Mouse (Mus musculus): ENCODE results near the gene Nrn1. TPM values are rescaled to one million over a fixed set of nuclear protein-coding genes. Genes with fewer than 3 reads are reported as not detected.

Gene Nrn1
- polyA plus RNA-seq, 1 experiment from 2014 or later: 0.12 TPM

DNA sequence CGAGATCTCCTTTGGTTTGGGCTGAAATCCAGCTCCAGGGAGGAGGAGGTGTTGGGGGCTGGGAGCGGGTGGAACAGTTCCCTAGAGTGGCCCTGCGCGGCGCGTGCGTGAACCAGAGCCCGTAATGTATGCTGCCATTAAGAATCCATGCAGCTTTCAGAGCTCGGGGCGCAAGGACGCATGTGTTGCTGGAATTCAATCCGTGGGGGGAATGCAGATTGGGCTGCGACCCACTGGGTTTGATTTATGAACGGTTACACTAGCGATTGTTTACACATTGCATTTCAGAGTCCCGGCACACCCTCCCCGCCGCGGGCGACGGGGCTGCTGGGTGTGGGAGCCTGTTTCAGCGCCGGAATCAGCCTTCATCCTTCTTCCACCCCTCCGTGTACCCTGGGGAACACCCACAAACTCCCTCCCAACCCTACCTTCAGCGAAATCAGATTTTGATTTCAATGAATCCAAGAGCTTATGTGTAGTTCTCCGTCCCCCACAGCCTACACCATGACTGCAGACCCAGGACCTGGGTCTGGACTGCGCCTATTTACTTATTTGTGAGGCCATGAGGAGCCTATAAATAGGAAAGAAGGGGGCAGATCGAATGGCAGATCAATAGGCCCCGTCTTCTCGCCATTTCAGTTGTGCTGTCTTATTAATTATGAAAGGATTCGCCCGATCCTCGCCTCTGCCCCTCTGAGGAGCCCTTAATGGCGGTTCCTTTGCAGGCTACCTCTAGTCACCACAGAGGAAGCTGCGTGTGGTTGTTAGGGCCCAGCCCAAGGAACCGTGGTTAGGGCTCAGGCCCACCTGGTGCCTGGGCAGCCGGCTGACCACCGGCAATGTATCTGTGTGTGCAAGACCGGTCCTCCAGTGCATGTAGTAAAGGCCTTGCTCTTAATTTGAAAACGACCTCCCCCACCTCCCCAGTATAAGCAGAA lies 10.1 kb downstream of the Nrn1 start:
- 2% methylated on average over 40 of the region's 40 CpGs for WGBS
- Histone ChIP-seq H3K27ac (ENCODE audit: low read depth) (no peak overlapping the region), H3K4me1 (ENCODE audit: insufficient read depth) (no peaks in the 10 kb centered on the region; the same call in 1 of the 2 replicates), H3K9me3 (ENCODE audit: low read depth, low read length) (0 out of 2 replicates have a peak, but pooled peaks cover 3% of the 10 kb centered on the region), H3K4me2 (peak overlapping the region; percentile 53), H3K36me3 (ENCODE audit: insufficient read depth) (no peaks in the 10 kb centered on the region), H3K4me3 (ENCODE audit: low read depth, low read length) (peak overlapping the region; percentile 24), H3K9ac (no peak overlapping the region), H3K27me3 (ENCODE audit: insufficient read depth, low read length) (peaks cover 83% of the 10 kb centered on the region)
- peak; percentile 51 for DNase-seq
- no peak for ATAC-seq (ENCODE audit: insufficient read depth)
- TF ChIP-seq CTCF (IDR thresholded peaks at IDR 0.05; ENCODE audit: low read depth): no peak

GRCm38 (mm10) chr13:36723726-36724300 lies 11.1 kb downstream of the Nrn1 start:
- peak overlapping the region; percentile 53; the same call in 1 of the 2 replicates for H3K4me2 ChIP-seq
- 1% methylated on average over 15 of the region's 15 CpGs for WGBS
- H3K36me3 ChIP-seq (ENCODE audit: insufficient read depth): no peaks in the 10 kb centered on the region
- ATAC-seq (ENCODE audit: insufficient read depth) (no peak), DNase-seq (no peak)
- peaks cover 73% of the 10 kb centered on the region for H3K27me3 ChIP-seq (ENCODE audit: insufficient read depth, low read length)
- H3K27ac ChIP-seq (ENCODE audit: low read depth): no peak overlapping the region
- no peak for TF ChIP-seq CTCF (IDR thresholded peaks at IDR 0.05; ENCODE audit: low read depth)
- H3K9ac ChIP-seq: no peak overlapping the region
- no peaks in the 10 kb centered on the region; the same call in 1 of the 2 replicates for H3K4me1 ChIP-seq (ENCODE audit: insufficient read depth)
- H3K4me3 ChIP-seq (ENCODE audit: low read depth, low read length): no peak overlapping the region
- H3K9me3 ChIP-seq (ENCODE audit: low read depth, low read length): 0 out of 2 replicates have a peak, but pooled peaks cover 3% of the 10 kb centered on the region

DNA sequence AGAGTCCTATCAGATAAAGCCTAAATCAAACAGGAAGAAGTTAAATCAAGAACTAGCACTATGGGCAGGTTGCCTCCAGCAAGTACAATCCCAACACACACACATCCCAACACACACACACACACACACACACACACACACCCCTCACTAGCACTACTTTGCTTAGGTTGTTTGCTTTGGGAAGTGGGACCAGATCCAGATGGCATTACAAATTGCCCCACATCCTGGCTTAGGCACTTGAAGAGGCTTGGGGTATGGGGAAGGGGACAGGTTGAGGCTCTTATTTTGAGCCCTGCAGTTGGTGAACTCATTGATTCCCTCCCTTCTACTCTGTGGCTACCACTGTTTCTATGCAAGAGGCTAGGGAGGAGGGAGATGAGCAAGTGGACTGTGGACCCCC lies 12.6 kb downstream of the Nrn1 start:
- Histone ChIP-seq H3K27me3 (ENCODE audit: insufficient read depth, low read length) (peaks cover 59% of the 10 kb centered on the region), H3K36me3 (ENCODE audit: insufficient read depth) (no peaks in the 10 kb centered on the region), H3K4me1 (ENCODE audit: insufficient read depth) (no peaks in the 10 kb centered on the region; the same call in 1 of the 2 replicates), H3K9me3 (ENCODE audit: low read depth, low read length) (no peaks in the 10 kb centered on the region), H3K9ac (no peak overlapping the region), H3K27ac (ENCODE audit: low read depth) (no peak overlapping the region), H3K4me2 (no peak overlapping the region), H3K4me3 (ENCODE audit: low read depth, low read length) (no peak overlapping the region)
- no peak for TF ChIP-seq CTCF (IDR thresholded peaks at IDR 0.05; ENCODE audit: low read depth)
- DNase-seq (no peak), ATAC-seq (ENCODE audit: insufficient read depth) (no peak)

DNA sequence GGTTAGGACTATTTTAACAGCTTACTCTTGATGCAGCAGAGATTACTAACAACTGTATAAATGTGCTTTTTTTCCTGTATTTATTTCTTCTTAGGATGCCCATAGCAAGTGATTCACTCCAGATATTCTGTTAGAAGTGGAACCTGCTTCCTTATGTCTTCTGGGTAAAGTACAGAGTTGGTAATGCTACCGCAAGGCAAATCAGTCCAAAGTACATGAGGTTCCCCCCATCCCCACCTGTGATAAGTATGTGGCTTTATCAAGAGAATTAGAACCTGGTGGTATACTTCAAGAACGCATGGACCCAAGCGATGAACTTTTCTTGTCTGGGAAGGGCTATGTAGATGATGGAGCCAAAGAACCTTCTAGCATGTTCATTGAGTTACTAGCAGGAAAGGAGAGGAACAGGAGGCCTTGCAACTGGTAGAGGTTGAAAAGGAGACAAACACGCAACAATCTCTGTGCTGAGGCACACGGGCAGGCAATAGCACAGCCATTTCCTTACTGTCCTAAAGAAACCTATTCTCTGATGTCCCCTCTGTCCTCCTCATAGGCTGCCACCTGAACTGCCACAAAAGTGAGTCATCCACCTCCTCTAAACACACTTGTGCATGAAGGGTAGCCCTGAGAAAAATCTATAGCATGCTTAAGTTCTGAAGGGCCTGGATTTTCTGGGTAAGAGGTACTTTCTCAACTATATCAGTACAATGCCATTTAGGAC lies 14.5 kb downstream of the Nrn1 start:
- no peaks in the 10 kb centered on the region for H3K36me3 ChIP-seq (ENCODE audit: insufficient read depth)
- H3K27ac ChIP-seq (ENCODE audit: low read depth): no peak overlapping the region
- no peak for TF ChIP-seq CTCF (IDR thresholded peaks at IDR 0.05; ENCODE audit: low read depth)
- no peak for ATAC-seq (ENCODE audit: insufficient read depth)
- no peak overlapping the region for H3K4me2 ChIP-seq
- no peak for DNase-seq
- H3K9ac ChIP-seq: no peak overlapping the region
- H3K4me1 ChIP-seq (ENCODE audit: insufficient read depth): no peaks in the 10 kb centered on the region; the same call in 1 of the 2 replicates
- no peaks in the 10 kb centered on the region for H3K9me3 ChIP-seq (ENCODE audit: low read depth, low read length)
- H3K4me3 ChIP-seq (ENCODE audit: low read depth, low read length): no peak overlapping the region
- WGBS: 83% methylated on average over 5 of the region's 5 CpGs
- H3K27me3 ChIP-seq (ENCODE audit: insufficient read depth, low read length): peaks cover 41% of the 10 kb centered on the region

DNA sequence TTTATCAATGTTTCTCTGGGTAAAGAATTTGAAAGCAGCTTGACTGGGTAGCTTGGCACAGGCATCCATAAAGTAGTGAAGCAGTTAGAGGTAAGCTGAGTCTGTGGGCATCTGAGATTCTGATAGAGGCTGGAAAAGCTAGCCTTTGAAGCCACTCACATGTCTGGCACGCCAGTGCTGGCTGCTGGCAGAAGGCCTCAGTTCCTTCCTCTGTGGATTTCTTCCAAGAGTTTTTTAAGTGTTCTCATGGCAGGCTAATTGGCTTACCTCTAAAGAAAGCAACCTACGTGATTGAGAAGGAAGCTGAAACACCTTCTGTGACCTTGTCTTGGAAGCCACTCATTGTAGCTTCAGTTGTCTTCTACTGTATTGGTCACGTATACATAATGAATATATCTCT lies 17.6 kb downstream of the Nrn1 start:
- no peak overlapping the region for H3K4me3 ChIP-seq (ENCODE audit: low read depth, low read length)

GRCm38 (mm10) chr13:36716708-36717107 lies 18.2 kb downstream of the Nrn1 start:
- no peaks in the 10 kb centered on the region for H3K9me3 ChIP-seq (ENCODE audit: low read depth, low read length)
- 51% methylated on average over 2 of the region's 2 CpGs for WGBS
- TF ChIP-seq CTCF (IDR thresholded peaks at IDR 0.05; ENCODE audit: low read depth): no peak

More for the DNA sequence above, 17.6 kb downstream of the Nrn1 start:
- Histone ChIP-seq H3K27ac (ENCODE audit: low read depth) (no peak overlapping the region), H3K4me1 (ENCODE audit: insufficient read depth) (no peaks in the 10 kb centered on the region), H3K36me3 (ENCODE audit: insufficient read depth) (no peaks in the 10 kb centered on the region), H3K27me3 (ENCODE audit: insufficient read depth, low read length) (peaks cover 10% of the 10 kb centered on the region), H3K9me3 (ENCODE audit: low read depth, low read length) (no peaks in the 10 kb centered on the region), H3K9ac (no peak overlapping the region), H3K4me2 (no peak overlapping the region)
- DNase-seq (no peak), ATAC-seq (ENCODE audit: insufficient read depth) (no peak)
- WGBS: 60% methylated on average over 3 of the region's 3 CpGs
- no peak for TF ChIP-seq CTCF (IDR thresholded peaks at IDR 0.05; ENCODE audit: low read depth)

More at GRCm38 (mm10) chr13:36716708-36717107, 18.2 kb downstream of the Nrn1 start:
- H3K4me3 ChIP-seq (ENCODE audit: low read depth, low read length): no peak overlapping the region
- H3K4me1 ChIP-seq (ENCODE audit: insufficient read depth): no peaks in the 10 kb centered on the region
- H3K4me2 ChIP-seq: no peak overlapping the region
- H3K27me3 ChIP-seq (ENCODE audit: insufficient read depth, low read length): peaks cover 3% of the 10 kb centered on the region
- no peak for ATAC-seq (ENCODE audit: insufficient read depth)
- H3K9ac ChIP-seq: no peak overlapping the region
- H3K27ac ChIP-seq (ENCODE audit: low read depth): no peak overlapping the region
- H3K36me3 ChIP-seq (ENCODE audit: insufficient read depth): no peaks in the 10 kb centered on the region
- DNase-seq: no peak

All from lung, embryonic 14.5 days (tissue).